Mouse (Mus musculus): ENCODE measurements at regions not wholly inside any gene's neighbourhood (a gene's known extent, or its start where the extent isn't known, plus 50 kb on each side); places are given as distances from the start of the nearest gene placed in this dataset.

DNA sequence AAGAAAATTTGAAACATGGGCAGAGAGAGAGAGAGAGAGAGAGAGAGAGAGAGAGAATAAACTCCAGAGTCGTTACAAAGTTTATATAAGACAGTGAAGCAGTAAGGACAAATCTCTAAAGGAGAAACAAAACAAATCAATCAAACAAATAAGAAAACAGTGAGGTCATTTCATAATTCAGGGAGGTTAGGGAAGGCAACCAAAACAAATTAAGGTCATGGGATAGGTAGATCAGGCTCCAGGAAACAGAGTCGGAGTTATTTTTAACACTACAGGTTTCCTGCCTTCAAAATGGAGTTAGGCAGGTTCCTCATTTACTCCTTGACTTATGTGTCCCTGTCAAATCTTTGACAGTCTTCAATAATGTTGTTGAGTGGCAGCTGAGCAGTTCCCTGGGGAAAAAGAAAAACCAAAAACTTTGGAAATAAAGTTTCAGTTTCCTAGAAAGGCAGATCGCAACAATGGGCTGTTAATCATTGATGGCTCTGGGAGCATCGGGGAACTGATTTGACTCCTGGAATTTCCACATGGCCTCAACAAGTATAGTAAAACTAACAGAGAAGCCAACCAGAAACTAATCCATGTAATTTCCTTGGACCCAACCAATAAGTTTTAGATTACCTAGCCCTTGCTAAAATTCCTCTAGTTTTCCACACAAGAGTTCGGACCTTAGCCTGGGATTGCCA is 88.0 kb downstream of the Ly6f start:
- TF ChIP-seq EP300 (optimal IDR thresholded peaks at IDR 0.05) (no peak), CTCF (IDR thresholded peaks at IDR 0.05; ENCODE audit: low read depth) (no peak)
